Mouse (Mus musculus): Measurements from ENCODE around the gene Sh3glb2. TPM values are rescaled to one million over a fixed set of nuclear protein-coding genes. Genes with fewer than 3 reads are reported as not detected.

Sh3glb2 gene
- polyA plus RNA-seq, 1 experiment from 2014 or later = 83.1 TPM

DNA sequence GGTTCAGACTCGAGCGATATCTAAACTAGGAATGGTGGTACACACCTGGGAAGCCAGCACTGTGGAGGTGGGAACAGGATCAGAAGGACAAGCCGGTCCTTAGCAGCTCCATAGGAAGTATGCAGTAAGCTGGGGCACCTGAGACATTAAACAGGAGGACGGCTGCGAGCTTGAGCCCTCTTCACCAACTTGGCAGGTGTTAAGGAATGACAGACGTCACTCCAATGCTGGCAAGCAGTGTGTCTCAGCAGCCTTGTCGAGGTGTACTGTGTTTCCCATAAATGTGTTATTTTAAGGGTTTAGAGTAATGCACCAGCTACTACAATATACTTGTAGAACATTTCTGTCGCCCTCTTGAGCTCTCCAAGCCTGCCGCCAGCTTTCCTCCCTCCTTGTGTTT is 27.8 kb upstream of the Sh3glb2 start:
- Histone ChIP-seq H3K4me1 (ENCODE audit: control insufficient read depth, insufficient read depth, low read length) (no peaks in the 10 kb centered on the region), H3K9ac (ENCODE audit: low read depth, low read length) (no peak overlapping the region), H3K36me3 (ENCODE audit: control insufficient read depth, insufficient read depth, low read length) (peaks cover 30% of the 10 kb centered on the region; the same call in 1 of the 2 replicates), H3K4me3 (ENCODE audit: low read depth, low read length) (no peak overlapping the region), H3K4me2 (ENCODE audit: low read depth, low read length) (no peak overlapping the region), H3K27me3 (replicated peaks; ENCODE audit: control insufficient read depth, insufficient read depth, low read length) (no peaks in the 10 kb centered on the region), H3K9me3 (ENCODE audit: control insufficient read depth, low read length) (no peaks in the 10 kb centered on the region), H3K27ac (replicated peaks; ENCODE audit: low read depth, low read length) (no peak overlapping the region)
- no peak for ATAC-seq (ENCODE audit: low read depth)
- 84% methylated on average over 9 of the region's 9 CpGs for WGBS
- no peak for DNase-seq (ENCODE audit: low spot score)

DNA sequence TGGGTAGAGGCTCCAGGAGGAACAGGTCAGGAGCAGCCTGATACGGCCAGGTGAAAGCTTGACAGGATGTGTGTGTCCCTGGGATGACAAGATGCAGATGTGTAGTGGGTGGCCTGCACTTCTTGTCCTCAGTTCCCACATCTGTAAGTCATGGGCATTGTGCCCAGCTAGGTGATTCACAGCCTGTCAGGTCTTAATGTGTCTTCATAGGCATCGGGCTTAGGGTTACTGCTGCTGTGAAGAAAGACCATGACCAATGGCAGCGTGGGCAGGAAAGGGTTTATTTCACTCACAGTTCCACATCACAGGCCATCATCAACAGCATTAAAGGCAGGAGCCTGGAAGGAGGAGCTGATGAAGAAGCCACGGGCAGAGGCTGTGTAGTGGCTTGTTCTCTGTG is 26.5 kb upstream of the Sh3glb2 start:
- ATAC-seq (ENCODE audit: low read depth) (no peak), DNase-seq (ENCODE audit: low spot score) (no peak)
- H3K36me3 ChIP-seq (ENCODE audit: control insufficient read depth, insufficient read depth, low read length) = peaks cover 42% of the 10 kb centered on the region
- H3K4me3 ChIP-seq (ENCODE audit: low read depth, low read length) = no peak overlapping the region
- no peaks in the 10 kb centered on the region for H3K4me1 ChIP-seq (ENCODE audit: control insufficient read depth, insufficient read depth, low read length)
- H3K27ac ChIP-seq (replicated peaks; ENCODE audit: low read depth, low read length) = no peak overlapping the region
- 82% methylated on average over 4 of the region's 4 CpGs for WGBS
- H3K4me2 ChIP-seq (ENCODE audit: low read depth, low read length) = no peak overlapping the region
- no peaks in the 10 kb centered on the region for H3K27me3 ChIP-seq (replicated peaks; ENCODE audit: control insufficient read depth, insufficient read depth, low read length)
- H3K9me3 ChIP-seq (ENCODE audit: control insufficient read depth, low read length) = no peaks in the 10 kb centered on the region
- H3K9ac ChIP-seq (ENCODE audit: low read depth, low read length) = no peak overlapping the region

DNA sequence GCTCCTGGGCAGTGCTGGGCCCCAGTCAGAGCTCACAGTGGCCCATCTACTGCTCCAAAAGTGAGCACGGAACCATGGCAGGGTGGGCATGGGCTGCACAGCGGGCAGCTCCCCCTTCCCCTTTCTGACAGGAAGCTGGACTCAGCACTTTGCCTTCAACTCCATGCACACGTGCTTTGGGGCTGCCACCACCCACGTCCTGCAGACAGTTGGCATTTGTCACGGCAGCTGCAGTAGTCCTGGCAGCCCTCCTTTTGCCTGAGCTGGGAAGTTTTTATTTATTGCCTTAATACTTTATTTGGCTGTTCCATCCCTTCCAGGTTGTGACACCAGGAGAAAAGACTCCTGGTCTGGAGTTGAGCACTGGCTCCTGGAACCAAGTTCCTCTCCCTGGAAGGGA is 25.7 kb upstream of the Sh3glb2 start:
- H3K36me3 ChIP-seq (ENCODE audit: control insufficient read depth, insufficient read depth, low read length) = peaks cover 48% of the 10 kb centered on the region
- no peak overlapping the region for H3K4me3 ChIP-seq (ENCODE audit: low read depth, low read length)
- H3K27ac ChIP-seq (replicated peaks; ENCODE audit: low read depth, low read length) = no peak overlapping the region
- H3K27me3 ChIP-seq (replicated peaks; ENCODE audit: control insufficient read depth, insufficient read depth, low read length) = no peaks in the 10 kb centered on the region
- DNase-seq (ENCODE audit: low spot score) (no peak), ATAC-seq (ENCODE audit: low read depth) (no peak)
- H3K9me3 ChIP-seq (ENCODE audit: control insufficient read depth, low read length) = no peaks in the 10 kb centered on the region
- WGBS = 72% methylated on average over 5 of the region's 5 CpGs
- H3K4me1 ChIP-seq (ENCODE audit: control insufficient read depth, insufficient read depth, low read length) = no peaks in the 10 kb centered on the region
- H3K9ac ChIP-seq (ENCODE audit: low read depth, low read length) = no peak overlapping the region
- H3K4me2 ChIP-seq (ENCODE audit: low read depth, low read length) = no peak overlapping the region

DNA sequence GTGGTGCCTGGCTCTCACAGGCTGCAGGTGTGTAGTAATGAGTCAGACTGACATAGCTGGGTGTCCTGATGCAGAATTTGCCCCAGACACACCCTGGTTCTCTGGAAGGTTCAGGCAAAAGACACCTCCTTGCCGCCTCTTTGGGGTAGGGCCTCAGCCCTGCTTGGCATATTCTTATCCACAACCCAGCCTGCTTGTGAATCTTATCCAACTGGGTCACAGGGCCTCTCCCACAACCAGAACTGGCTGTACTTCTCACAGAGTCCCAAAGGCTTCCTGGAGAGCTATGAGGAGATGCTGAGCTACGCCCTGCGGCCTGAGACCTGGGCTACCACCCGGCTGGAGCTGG is 22.2 kb upstream of the Sh3glb2 start:
- no peak overlapping the region for H3K27ac ChIP-seq (replicated peaks; ENCODE audit: low read depth, low read length)
- 95% methylated on average over 4 of the region's 4 CpGs for WGBS
- no peak overlapping the region for H3K4me3 ChIP-seq (ENCODE audit: low read depth, low read length)
- no peaks in the 10 kb centered on the region for H3K27me3 ChIP-seq (replicated peaks; ENCODE audit: control insufficient read depth, insufficient read depth, low read length)
- H3K4me1 ChIP-seq (ENCODE audit: control insufficient read depth, insufficient read depth, low read length) = no peaks in the 10 kb centered on the region
- H3K4me2 ChIP-seq (ENCODE audit: low read depth, low read length) = no peak overlapping the region
- peaks cover 81% of the 10 kb centered on the region for H3K36me3 ChIP-seq (ENCODE audit: control insufficient read depth, insufficient read depth, low read length)
- DNase-seq (ENCODE audit: low spot score) = no peak
- H3K9ac ChIP-seq (ENCODE audit: low read depth, low read length) = no peak overlapping the region
- ATAC-seq (ENCODE audit: low read depth) = no peak
- H3K9me3 ChIP-seq (ENCODE audit: control insufficient read depth, low read length) = no peaks in the 10 kb centered on the region

- DNase-seq (ENCODE audit: low spot score) = no peak
- Histone ChIP-seq H3K9me3 (ENCODE audit: control insufficient read depth, low read length) (no peaks in the 10 kb centered on the region), H3K4me2 (ENCODE audit: low read depth, low read length) (no peak overlapping the region), H3K27ac (replicated peaks; ENCODE audit: low read depth, low read length) (no peak overlapping the region), H3K36me3 (ENCODE audit: control insufficient read depth, insufficient read depth, low read length) (peaks cover 87% of the 10 kb centered on the region), H3K27me3 (replicated peaks; ENCODE audit: control insufficient read depth, insufficient read depth, low read length) (no peaks in the 10 kb centered on the region), H3K4me1 (ENCODE audit: control insufficient read depth, insufficient read depth, low read length) (no peaks in the 10 kb centered on the region), H3K9ac (ENCODE audit: low read depth, low read length) (no peak overlapping the region), H3K4me3 (ENCODE audit: low read depth, low read length) (no peak overlapping the region)
- WGBS = 92% methylated on average over 9 of the region's 10 CpGs
- ATAC-seq (ENCODE audit: low read depth) = no peak
These were observed 21.6 kb upstream of the Sh3glb2 start for GRCm38 (mm10) chr2:30380564-30381376.

DNA sequence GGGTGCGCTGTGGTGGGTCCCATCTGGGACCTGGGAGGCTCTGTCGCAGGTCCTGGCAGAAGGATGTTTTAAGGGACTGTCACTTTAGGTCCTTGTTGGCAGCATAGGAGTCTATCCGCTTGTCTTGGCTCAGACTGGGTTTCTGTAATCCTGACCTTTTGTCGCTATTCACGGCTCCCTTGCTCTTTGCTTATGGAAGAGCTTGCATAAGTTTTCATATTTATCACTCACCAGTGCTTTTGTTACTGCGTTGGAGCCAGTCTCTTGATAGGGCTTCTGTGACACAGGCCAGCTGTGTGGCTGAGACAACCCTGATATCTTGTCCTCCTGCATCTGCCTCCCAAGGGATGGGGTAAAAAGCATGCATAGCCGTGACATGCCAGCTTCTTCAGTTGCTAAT is 20.2 kb upstream of the Sh3glb2 start:
- Histone ChIP-seq H3K27ac (replicated peaks; ENCODE audit: low read depth, low read length) (no peak overlapping the region), H3K4me3 (ENCODE audit: low read depth, low read length) (no peak overlapping the region), H3K27me3 (replicated peaks; ENCODE audit: control insufficient read depth, insufficient read depth, low read length) (no peaks in the 10 kb centered on the region), H3K4me1 (ENCODE audit: control insufficient read depth, insufficient read depth, low read length) (no peaks in the 10 kb centered on the region), H3K4me2 (ENCODE audit: low read depth, low read length) (no peak overlapping the region), H3K9me3 (ENCODE audit: control insufficient read depth, low read length) (no peaks in the 10 kb centered on the region), H3K36me3 (ENCODE audit: control insufficient read depth, insufficient read depth, low read length) (peaks cover 94% of the 10 kb centered on the region), H3K9ac (ENCODE audit: low read depth, low read length) (no peak overlapping the region)
- DNase-seq (ENCODE audit: low spot score) = no peak
- no peak for ATAC-seq (ENCODE audit: low read depth)
- WGBS = 92% methylated on average over 7 of the region's 7 CpGs

DNA sequence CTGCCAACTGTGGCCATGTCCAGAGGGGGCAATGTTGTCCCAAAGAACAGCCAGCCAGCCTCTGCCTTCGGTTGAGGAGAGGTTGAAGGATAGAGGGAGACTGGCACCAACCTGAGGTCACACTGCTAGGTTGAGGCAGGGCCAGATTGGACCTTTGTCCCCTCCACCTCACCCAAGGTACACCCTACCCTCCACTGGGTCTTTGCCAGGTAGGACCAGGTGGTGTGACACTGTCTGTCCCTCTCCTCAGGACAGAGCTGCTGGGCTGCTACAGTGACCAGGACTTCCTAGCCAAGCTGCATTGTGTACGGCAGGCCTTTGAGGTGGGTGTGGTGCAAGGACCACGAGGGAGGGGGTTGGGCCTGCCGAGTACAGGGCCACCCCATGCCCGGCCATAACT is 18.6 kb upstream of the Sh3glb2 start:
- ATAC-seq (ENCODE audit: low read depth) (no peak), DNase-seq (ENCODE audit: low spot score) (no peak)
- no peak overlapping the region for H3K4me2 ChIP-seq (ENCODE audit: low read depth, low read length)
- H3K9me3 ChIP-seq (ENCODE audit: control insufficient read depth, low read length) = no peaks in the 10 kb centered on the region
- H3K36me3 ChIP-seq (ENCODE audit: control insufficient read depth, insufficient read depth, low read length) = peaks cover 94% of the 10 kb centered on the region
- no peaks in the 10 kb centered on the region for H3K4me1 ChIP-seq (ENCODE audit: control insufficient read depth, insufficient read depth, low read length)
- no peak overlapping the region for H3K4me3 ChIP-seq (ENCODE audit: low read depth, low read length)
- no peak overlapping the region for H3K9ac ChIP-seq (ENCODE audit: low read depth, low read length)
- 78% methylated on average over 4 of the region's 5 CpGs for WGBS
- H3K27me3 ChIP-seq (replicated peaks; ENCODE audit: control insufficient read depth, insufficient read depth, low read length) = no peaks in the 10 kb centered on the region
- H3K27ac ChIP-seq (replicated peaks; ENCODE audit: low read depth, low read length) = no peak overlapping the region

DNA sequence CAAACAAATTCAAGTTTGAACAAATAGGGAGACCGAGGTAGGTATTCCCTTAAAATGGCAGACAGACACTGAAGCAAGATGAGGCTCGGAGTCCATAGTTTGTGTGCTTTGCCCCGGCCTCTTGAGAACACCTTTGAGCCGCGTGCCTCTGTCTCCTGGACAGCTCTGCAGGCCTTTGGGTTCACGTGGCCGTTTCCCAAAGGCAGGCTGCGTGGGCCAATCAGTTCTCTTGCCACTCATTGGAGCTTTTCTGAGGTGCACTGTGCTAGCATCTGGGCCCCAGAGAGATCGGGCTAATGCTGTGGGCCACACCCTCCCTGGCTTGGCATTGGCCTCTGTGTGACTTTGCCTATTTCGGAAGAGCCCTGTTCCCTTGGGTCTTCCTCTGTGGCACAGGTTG is 16.8 kb upstream of the Sh3glb2 start:
- H3K27ac ChIP-seq (replicated peaks; ENCODE audit: low read depth, low read length) = no peak overlapping the region
- no peak overlapping the region for H3K4me2 ChIP-seq (ENCODE audit: low read depth, low read length)
- no peak for ATAC-seq (ENCODE audit: low read depth)
- no peaks in the 10 kb centered on the region for H3K4me1 ChIP-seq (ENCODE audit: control insufficient read depth, insufficient read depth, low read length)
- no peaks in the 10 kb centered on the region for H3K27me3 ChIP-seq (replicated peaks; ENCODE audit: control insufficient read depth, insufficient read depth, low read length)
- H3K9ac ChIP-seq (ENCODE audit: low read depth, low read length) = no peak overlapping the region
- DNase-seq (ENCODE audit: low spot score) = no peak
- H3K36me3 ChIP-seq (ENCODE audit: control insufficient read depth, insufficient read depth, low read length) = peaks cover 95% of the 10 kb centered on the region
- WGBS = 94% methylated on average over 10 of the region's 10 CpGs
- H3K9me3 ChIP-seq (ENCODE audit: control insufficient read depth, low read length) = no peaks in the 10 kb centered on the region
- no peak overlapping the region for H3K4me3 ChIP-seq (ENCODE audit: low read depth, low read length)

GRCm38 (mm10) chr2:30372726-30373125 is 13.6 kb upstream of the Sh3glb2 start:
- H3K36me3 ChIP-seq (ENCODE audit: control insufficient read depth, insufficient read depth, low read length) = peaks cover 97% of the 10 kb centered on the region
- no peak for ATAC-seq (ENCODE audit: low read depth)

More at GRCm38 (mm10) chr2:30372726-30373125, 13.6 kb upstream of the Sh3glb2 start:
- Histone ChIP-seq H3K4me3 (ENCODE audit: low read depth, low read length) (no peak overlapping the region), H3K4me2 (ENCODE audit: low read depth, low read length) (no peak overlapping the region), H3K4me1 (ENCODE audit: control insufficient read depth, insufficient read depth, low read length) (no peaks in the 10 kb centered on the region), H3K9ac (ENCODE audit: low read depth, low read length) (no peak overlapping the region), H3K27me3 (replicated peaks; ENCODE audit: control insufficient read depth, insufficient read depth, low read length) (no peaks in the 10 kb centered on the region), H3K9me3 (ENCODE audit: control insufficient read depth, low read length) (no peaks in the 10 kb centered on the region), H3K27ac (replicated peaks; ENCODE audit: low read depth, low read length) (no peak overlapping the region)
- 95% methylated on average over 5 of the region's 5 CpGs for WGBS
- DNase-seq (ENCODE audit: low spot score) = no peak
